Mouse (Mus musculus): ENCODE results near the gene Drc3.

Drc3 gene

GRCm38 (mm10) chr11:60352559-60353411 is at the start of gene Drc3, which contains the start of gene Tom1l2:
Gene Drc3 (plus strand): TSS chr11:60353329.
Gene Tom1l2 (minus strand): TSS chr11:60352905.
- DNase-seq (ENCODE audit: low spot score in 2 of 2): peak; percentile 97 to 99

DNA sequence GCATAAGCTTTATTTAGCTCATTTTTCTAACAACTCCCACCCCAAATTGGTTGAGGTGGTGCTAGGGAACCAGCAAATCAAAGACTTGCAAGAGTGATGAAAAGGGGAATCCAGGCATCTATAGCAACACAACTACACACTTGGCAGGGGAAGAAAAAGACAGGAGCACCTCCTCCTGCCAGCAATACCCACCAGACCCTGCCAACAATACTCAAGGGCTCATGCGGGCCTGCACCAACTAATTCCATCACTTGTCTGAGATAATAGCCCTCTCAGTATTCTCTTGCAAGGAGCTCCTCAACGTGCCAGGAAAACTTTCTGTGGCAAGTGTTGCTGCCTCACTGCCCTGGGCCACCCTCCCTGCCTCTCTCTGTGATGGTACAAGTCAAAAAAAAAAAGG is 49.6 kb upstream of the Drc3 start:
- no peak for DNase-seq (ENCODE audit: low spot score in 2 of 2)

DNA sequence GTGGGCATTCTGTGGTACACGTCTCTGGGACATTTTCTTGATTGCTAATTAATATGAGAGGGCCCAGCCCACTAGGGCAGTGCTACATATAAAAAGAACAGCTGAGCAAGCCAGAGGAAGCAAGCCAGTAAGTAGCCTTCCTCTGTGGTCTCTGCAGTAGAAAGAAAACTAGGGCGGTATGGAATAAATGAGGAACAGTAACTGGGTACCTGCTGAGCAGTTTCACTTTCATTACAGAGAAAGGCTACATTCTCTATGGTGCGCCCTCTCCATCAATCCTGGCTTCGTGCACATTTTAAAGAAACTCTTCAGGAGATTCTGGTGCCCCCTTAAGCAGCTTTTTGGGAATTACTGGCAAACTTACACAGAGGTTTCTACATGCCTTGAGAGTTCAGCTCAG is 47.5 kb upstream of the Drc3 start:
- DNase-seq (ENCODE audit: low spot score in 2 of 2): no peak

DNA sequence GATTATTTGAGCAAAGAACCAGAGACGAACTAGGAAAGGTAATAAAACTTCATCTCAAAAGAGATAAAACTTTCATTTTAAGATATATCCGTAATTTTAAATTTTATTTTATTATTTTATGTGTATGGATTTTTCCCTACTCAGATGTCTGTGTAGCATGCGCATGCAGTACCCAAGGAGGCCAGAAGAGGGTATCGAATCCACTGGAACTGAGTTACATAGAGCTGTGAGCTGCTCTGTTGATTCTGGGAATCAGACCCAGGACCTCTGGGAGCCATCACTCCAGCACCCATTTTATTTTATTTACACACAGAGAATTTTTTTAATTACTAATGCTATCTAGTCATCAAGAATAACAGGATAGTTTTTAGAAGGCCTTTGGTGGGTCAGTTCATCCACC is 46.3 kb upstream of the Drc3 start:
- DNase-seq (ENCODE audit: low spot score in 2 of 2): peak in 1 of 2 experiments; percentile 21

GRCm38 (mm10) chr11:60307375-60307825 is 45.7 kb upstream of the Drc3 start:
- DNase-seq (ENCODE audit: low spot score in 2 of 2): no peak

DNA sequence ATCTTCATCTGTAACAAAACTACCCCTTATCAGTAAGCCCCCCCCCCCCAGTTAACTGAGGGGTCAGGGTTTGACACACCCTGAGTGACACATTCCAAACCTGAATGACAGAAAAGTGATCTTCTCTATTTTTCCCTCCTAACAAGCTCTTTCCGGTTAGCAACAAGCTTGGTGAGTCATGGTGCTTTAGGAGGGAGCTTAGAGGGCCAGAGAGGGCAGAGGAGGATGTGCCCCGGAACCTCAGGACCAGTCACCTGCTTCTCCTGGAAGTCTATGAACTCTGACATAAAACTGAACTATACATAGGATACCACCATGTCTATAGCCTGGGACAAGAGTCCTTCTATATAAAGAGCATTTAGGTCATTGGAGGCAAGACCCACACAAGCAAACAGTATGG is 45.1 kb upstream of the Drc3 start:
- DNase-seq (ENCODE audit: low spot score in 2 of 2): no peak

- no peak for DNase-seq (ENCODE audit: low spot score in 2 of 2)
Measured at GRCm38 (mm10) chr11:60308506-60309116, 44.5 kb upstream of the Drc3 start.

DNA sequence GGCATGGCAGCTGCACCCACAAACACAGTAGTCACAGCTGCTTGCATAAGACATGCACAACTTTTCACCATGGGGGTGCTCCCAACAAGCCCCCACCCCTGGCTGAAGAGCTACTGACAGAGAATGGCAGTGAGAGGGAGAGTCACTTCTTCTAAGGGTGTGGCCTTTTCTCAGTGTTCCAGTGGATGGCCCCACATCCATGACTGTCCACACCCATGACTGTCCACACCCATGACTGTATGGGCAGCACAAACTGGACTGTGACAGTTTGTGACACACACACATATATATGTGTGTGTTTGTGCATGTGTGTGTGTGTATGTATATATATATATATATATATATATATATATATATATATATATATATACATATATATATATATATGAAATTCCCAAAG is 43.3 kb upstream of the Drc3 start:
- DNase-seq (ENCODE audit: low spot score in 2 of 2): no peak

- DNase-seq (ENCODE audit: low spot score in 2 of 2): peak in 1 of 2 experiments; percentile 55
Measured at GRCm38 (mm10) chr11:60311025-60311854, 41.9 kb upstream of the Drc3 start.

GRCm38 (mm10) chr11:60316250-60316649 is 36.9 kb upstream of the Drc3 start:
- no peak for DNase-seq (ENCODE audit: low spot score in 2 of 2)

DNA sequence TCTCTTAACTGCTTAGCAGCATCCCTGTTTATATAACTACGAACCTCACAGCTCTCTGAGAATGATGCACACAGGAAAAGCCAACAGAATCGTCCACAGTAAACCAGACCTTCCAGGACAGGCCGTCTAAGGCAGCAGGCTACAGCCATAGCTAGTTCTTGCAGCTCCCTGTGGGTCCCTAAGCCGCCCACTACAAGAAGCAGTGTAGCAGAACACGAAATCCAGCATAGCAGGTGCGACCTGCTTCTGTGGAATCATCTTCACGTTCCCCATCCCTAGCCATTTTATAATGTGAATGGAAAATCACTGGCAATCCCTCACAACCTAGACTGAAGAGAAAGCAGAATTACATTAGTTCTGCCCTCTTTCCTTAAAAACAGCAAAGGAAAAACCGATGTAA is 36.2 kb upstream of the Drc3 start:
- DNase-seq (ENCODE audit: low spot score in 2 of 2): no peak

GRCm38 (mm10) chr11:60317376-60318102 is 35.6 kb upstream of the Drc3 start:
- no peak for DNase-seq (ENCODE audit: low spot score in 2 of 2)

DNA sequence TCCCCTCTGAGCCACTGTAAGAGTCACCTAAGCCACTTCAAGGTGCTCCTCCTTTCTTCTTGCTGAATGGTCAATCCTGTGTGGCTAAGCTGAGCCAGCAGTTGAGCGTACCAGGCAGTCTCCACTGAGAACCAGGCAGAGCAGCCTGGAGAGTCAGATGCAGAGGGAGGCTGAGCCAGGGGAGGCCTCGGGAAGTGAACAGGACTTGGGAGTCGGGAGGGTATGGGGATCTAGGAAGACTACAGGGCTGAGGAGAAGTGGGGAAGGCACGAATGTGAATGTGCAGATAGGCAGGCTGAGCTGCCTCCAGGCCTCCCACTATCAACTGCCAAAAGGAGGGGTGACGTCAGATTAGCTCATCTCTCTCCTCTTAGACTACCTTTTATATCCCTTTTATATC is 34.4 kb upstream of the Drc3 start:
- no peak for DNase-seq (ENCODE audit: low spot score in 2 of 2)

GRCm38 (mm10) chr11:60319257-60320066 is 33.7 kb upstream of the Drc3 start:
- no peak for DNase-seq (ENCODE audit: low spot score in 2 of 2)

DNA sequence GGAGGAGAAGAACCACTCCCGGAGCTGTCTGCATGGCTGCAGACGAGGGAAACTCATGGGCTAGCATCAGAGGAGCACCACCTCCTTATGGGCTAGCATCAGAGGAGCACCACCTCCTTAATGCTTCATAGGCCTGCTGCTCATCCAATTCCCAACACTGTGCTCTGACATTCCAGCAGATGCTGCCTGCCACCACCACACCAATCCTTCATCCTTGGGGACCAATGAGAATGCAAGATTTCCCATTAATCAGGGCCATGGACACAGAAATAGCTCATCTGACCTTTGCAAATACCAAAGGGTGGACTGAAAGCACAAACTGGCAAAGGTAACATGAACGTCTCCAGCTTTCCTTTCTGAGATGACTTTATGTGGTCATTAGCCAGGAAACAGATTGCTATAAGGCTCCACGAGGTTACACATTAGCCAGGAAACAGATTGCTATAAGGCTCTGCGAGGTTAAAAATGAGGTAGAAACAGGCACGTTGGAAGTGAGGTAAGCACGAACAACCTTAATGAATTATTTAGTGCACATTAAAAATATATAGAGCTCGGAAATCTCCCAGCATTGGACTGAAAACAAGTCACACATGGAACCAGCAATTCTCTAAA is 32.6 kb upstream of the Drc3 start:
- DNase-seq (ENCODE audit: low spot score in 2 of 2): no peak

DNA sequence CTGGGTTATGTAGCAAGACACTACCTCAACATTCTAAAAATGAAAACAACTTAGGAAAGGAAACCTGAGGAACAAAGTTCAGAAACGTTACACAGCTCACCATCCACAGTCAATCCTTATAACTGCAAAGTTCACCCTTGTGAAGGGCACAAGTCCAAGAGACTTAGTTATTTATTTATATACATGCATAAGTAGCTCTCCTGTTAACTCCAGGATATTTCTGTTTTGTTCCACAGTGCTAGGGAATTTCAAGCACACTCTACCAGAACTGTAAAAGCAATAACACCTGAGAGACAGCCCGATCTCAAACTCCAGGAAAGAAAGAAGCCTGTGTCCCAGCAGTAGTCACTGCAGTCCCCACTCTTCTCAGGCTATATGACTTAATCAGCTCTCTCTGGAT is 31.7 kb upstream of the Drc3 start:
- no peak for DNase-seq (ENCODE audit: low spot score in 2 of 2)

DNA sequence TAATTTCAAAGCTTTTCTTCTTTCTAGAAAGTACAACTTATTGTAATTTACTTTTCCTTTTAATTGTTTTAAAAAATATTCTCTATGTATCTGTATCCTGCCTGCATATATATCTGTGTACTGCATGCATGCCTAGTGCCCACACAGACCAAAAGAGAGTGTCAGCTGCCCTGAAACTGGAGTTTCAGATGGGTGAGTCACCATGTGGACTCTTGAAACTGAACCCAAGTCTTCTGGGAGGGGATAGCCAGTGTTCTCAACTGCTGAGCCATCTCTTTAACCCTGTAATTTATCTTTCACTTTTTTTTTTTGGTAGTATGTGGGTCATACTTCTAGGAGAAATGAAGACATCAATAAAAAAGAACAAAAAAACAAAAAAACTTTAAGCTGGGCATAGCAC is 29.4 kb upstream of the Drc3 start:
- DNase-seq (ENCODE audit: low spot score in 2 of 2): no peak

DNA sequence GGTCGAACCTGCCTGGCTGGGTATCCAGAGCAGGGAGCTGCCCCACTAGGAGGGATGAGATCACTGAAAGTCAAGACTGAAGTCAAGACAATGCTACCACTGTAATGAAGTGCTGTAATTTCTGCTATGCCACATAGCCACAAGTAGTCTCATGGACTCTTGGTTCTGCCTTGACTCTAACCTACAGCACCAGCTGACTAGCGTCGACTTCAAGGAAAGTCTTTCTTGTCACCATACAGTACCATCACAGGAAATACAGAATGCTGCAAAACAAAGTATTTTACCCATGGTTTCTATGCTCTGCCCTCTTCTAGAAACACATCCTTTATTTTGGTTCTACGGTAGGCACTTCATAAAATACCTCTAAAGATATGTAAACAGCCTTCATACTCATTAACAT is 22.6 kb upstream of the Drc3 start:
- DNase-seq (ENCODE audit: low spot score in 2 of 2): no peak

GRCm38 (mm10) chr11:60333461-60333860 is 19.7 kb upstream of the Drc3 start:
- no peak for DNase-seq (ENCODE audit: low spot score in 2 of 2)

- DNase-seq (ENCODE audit: low spot score in 2 of 2): no peak
Measured at GRCm38 (mm10) chr11:60334124-60334523, 19.0 kb upstream of the Drc3 start.
